Mouse (Mus musculus) cerebellum, adult 2 months (tissue): Measurements from ENCODE around the gene Mocs1.

Experiments
- CTCF ChIP-seq: fragments of 200-500 bp; IDR thresholded peaks from 2 replicates; pipeline ENCODE4 v1.5.1; 2011; ENCODE audit warnings: low read depth, mild to moderate bottlenecking, control low read depth, low read length, moderate library complexity, borderline replicate concordance; ENCODE audit not compliant: insufficient read depth
- POLR2A ChIP-seq: fragments of 200-500 bp; IDR thresholded peaks from 2 replicates; pipeline ENCODE4 v1.6.1; 2011; ENCODE audit warnings: low read length, control low read depth, borderline replicate concordance; ENCODE audit not compliant: insufficient read depth

DNA sequence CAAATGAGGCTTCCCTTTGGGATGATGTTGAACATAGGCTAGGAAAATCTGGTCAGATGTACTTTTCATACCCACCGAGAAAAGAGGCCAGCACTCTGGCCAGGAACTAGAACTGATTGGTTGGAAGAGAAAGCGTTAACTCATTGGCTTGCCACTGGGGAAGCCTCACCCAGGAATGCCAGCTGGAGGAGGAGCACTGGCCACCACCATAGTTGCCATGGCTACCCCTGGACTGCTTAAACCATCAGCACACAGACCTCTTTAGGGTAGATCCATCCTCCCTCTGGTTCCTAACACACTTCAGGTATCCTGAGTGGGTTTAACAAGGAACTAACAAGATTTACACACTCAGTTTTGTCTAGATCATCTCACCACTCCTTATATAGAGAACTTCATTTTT, 71.5 kb downstream of the Mocs1 start:
- TF ChIP-seq POLR2A (no peak), CTCF (no peak)
